8 mouse cellular contexts compared by ENCODE assay signal in genomic region chr19:5098363-5099143, GRCm38 (mm10). TPM values are rescaled to one million over a fixed set of nuclear protein-coding genes. Genes with fewer than 3 reads are reported as not detected.
A peak's percentile ranks its signal among the peaks of the same experiment; 100 is the strongest.
DNase-seq lines count a peak whose midpoint lies in the region; ATAC-seq and TF ChIP-seq lines count a peak whose summit lies in the region.

Gene Cnih2 (minus strand): TSS chr19:5098521.

- no peak for TF ChIP-seq CTCF in left cerebral cortex, adult 2 months (IDR thresholded peaks at IDR 0.05)

- peaks cover 58% of the 10 kb centered on the region for H3K4me1 ChIP-seq in forebrain, embryonic 13.5 days
- peaks cover 47% of the 10 kb centered on the region for H3K4me1 ChIP-seq in hindbrain, embryonic 16.5 days (ENCODE audit: control insufficient read depth, insufficient read depth, low read depth, low read length)
- peaks cover 39% of the 10 kb centered on the region for H3K4me1 ChIP-seq in limb, embryonic 11.5 days (ENCODE audit: control insufficient read depth, insufficient read depth, low read length)
- peaks cover 55% of the 10 kb centered on the region for H3K4me1 ChIP-seq in midbrain, embryonic 15.5 days

- DNase-seq in left cerebral cortex, adult 2 months (ENCODE audit: extremely low spot score in 1 of 2, low spot score in 2 of 2) = peak; percentile 79 to 81
- no peak for DNase-seq in left cerebral cortex, adult 11 months (ENCODE audit: low spot score)
- peak; percentile 82 for DNase-seq in adrenal gland, postnatal 10 days
- peak; percentile 81 for DNase-seq in limb, embryonic 11.5 days (ENCODE audit: low spot score)
- peak; percentile 78 for DNase-seq in thymus, postnatal 14 days

- H3K4me3 ChIP-seq in left cerebral cortex, adult 2 months = peak within 1 kb of the TSS; percentile 76
- H3K4me3 ChIP-seq in forebrain, embryonic 13.5 days = peak within 1 kb of the TSS; percentile 61
- peak within 1 kb of the TSS; percentile 73 for H3K4me3 ChIP-seq in hindbrain, embryonic 16.5 days (ENCODE audit: low read length)
- H3K4me3 ChIP-seq in limb, embryonic 11.5 days (ENCODE audit: low read depth, low read length) = peak within 1 kb of the TSS; percentile 69
- peak within 1 kb of the TSS; percentile 96 for H3K4me3 ChIP-seq in midbrain, embryonic 15.5 days

- H3K4me2 ChIP-seq in forebrain, embryonic 13.5 days = peak within 1 kb of the TSS; percentile 71
- H3K4me2 ChIP-seq in hindbrain, embryonic 16.5 days (ENCODE audit: low read length) = peak within 1 kb of the TSS; percentile 78
- peak within 1 kb of the TSS; percentile 98 for H3K4me2 ChIP-seq in limb, embryonic 11.5 days (ENCODE audit: low read depth, severe bottlenecking)
- H3K4me2 ChIP-seq in midbrain, embryonic 15.5 days = peak within 1 kb of the TSS; percentile 93

- peak; percentile 68 for ATAC-seq in forebrain, embryonic 13.5 days
- ATAC-seq in hindbrain, embryonic 16.5 days = peak; percentile 70
- no peak; the same call in 1 of the 2 replicates for ATAC-seq in limb, embryonic 11.5 days (ENCODE audit: insufficient number of reproducible peaks, low FRiP score, low TSS enrichment, low read depth)
- ATAC-seq in midbrain, embryonic 15.5 days (replicated peaks) = peak; percentile 63

- no peaks in the 10 kb centered on the region for H3K9me3 ChIP-seq in forebrain, embryonic 13.5 days (replicated peaks)
- H3K9me3 ChIP-seq in hindbrain, embryonic 16.5 days (ENCODE audit: control insufficient read depth, low read length) = no peaks in the 10 kb centered on the region
- no peaks in the 10 kb centered on the region for H3K9me3 ChIP-seq in limb, embryonic 11.5 days (ENCODE audit: control insufficient read depth, low read length)
- H3K9me3 ChIP-seq in midbrain, embryonic 15.5 days = no peaks in the 10 kb centered on the region

- H3K36me3 ChIP-seq in forebrain, embryonic 13.5 days (ENCODE audit: poor library complexity, severe bottlenecking) = peaks cover 49% of the 10 kb centered on the region
- peaks cover 16% of the 10 kb centered on the region for H3K36me3 ChIP-seq in hindbrain, embryonic 16.5 days (ENCODE audit: control insufficient read depth, insufficient read depth, low read length)
- H3K36me3 ChIP-seq in limb, embryonic 11.5 days (ENCODE audit: control insufficient read depth, insufficient read depth, low read length) = peaks cover 21% of the 10 kb centered on the region
- peaks cover 19% of the 10 kb centered on the region; the same call in 1 of the 2 replicates for H3K36me3 ChIP-seq in midbrain, embryonic 15.5 days (replicated peaks)

- peak within 1 kb of the TSS; percentile 83 for H3K9ac ChIP-seq in forebrain, embryonic 13.5 days
- peak within 1 kb of the TSS; percentile 92 for H3K9ac ChIP-seq in hindbrain, embryonic 16.5 days (ENCODE audit: low read depth, low read length)
- H3K9ac ChIP-seq in limb, embryonic 11.5 days (ENCODE audit: low read length) = peak within 1 kb of the TSS; percentile 88
- peak within 1 kb of the TSS; percentile 100 for H3K9ac ChIP-seq in midbrain, embryonic 15.5 days

- no peaks in the 10 kb centered on the region for H3K27me3 ChIP-seq in forebrain, embryonic 13.5 days
- no peaks in the 10 kb centered on the region for H3K27me3 ChIP-seq in hindbrain, embryonic 16.5 days (replicated peaks; ENCODE audit: control insufficient read depth, insufficient read depth, low read length)
- no peaks in the 10 kb centered on the region for H3K27me3 ChIP-seq in limb, embryonic 11.5 days (ENCODE audit: control insufficient read depth, insufficient read depth, low read length)
- no peaks in the 10 kb centered on the region for H3K27me3 ChIP-seq in midbrain, embryonic 15.5 days (replicated peaks)

- intact Hi-C loops in left cerebral cortex, adult 2 months (cut with DNase I) = no loop called here

- peak within 1 kb of the TSS; percentile 95 for H3K27ac ChIP-seq in left cerebral cortex, adult 2 months
- H3K27ac ChIP-seq in forebrain, embryonic 13.5 days = peak within 1 kb of the TSS; percentile 86
- H3K27ac ChIP-seq in hindbrain, embryonic 16.5 days (ENCODE audit: low read depth, low read length) = peak within 1 kb of the TSS; percentile 92
- H3K27ac ChIP-seq in limb, embryonic 11.5 days (replicated peaks; ENCODE audit: low read depth, low read length) = peak within 1 kb of the TSS; percentile 30; the same call in 1 of the 2 replicates
- H3K27ac ChIP-seq in midbrain, embryonic 15.5 days = peak within 1 kb of the TSS; percentile 99

- whole genome bisulfite sequencing in forebrain, embryonic 13.5 days = 4% methylated on average over 44 of the region's 48 CpGs
- WGBS in hindbrain, embryonic 16.5 days = 2% methylated on average over 17 of the region's 48 CpGs
- WGBS in limb, embryonic 11.5 days = 3% methylated on average over 46 of the region's 48 CpGs
- WGBS in midbrain, embryonic 15.5 days = 2% methylated on average over 42 of the region's 48 CpGs

RNA-seq across cellular contexts. Expression of gene Cnih2, which starts in this region (rescaled TPM):
- 100 to 1,000 TPM; 214 to 247 TPM for total RNA-seq in left cerebral cortex, adult 2 months (2021)
- 1 to 10 TPM; 5.0 to 5.1 TPM for total RNA-seq in adrenal gland, postnatal 10 days (2021)
- polyA plus RNA-seq in forebrain, embryonic 13.5 days (2015; fragmentation: Nextera tagmentation; extraction: Ambion mirVana) = 208 and 212 TPM in 2 replicates
- 361 and 364 TPM in 2 replicates for polyA plus RNA-seq in hindbrain, embryonic 16.5 days (2015; fragmentation: Nextera tagmentation; extraction: Ambion mirVana)
- 33.8 and 36.3 TPM in 2 replicates for polyA plus RNA-seq in limb, embryonic 11.5 days (2014; fragmentation: Nextera tagmentation; extraction: Ambion mirVana)
- 480 and 492 TPM in 2 replicates for polyA plus RNA-seq in midbrain, embryonic 15.5 days (2015; fragmentation: Nextera tagmentation; extraction: Ambion mirVana)

Comparison
In these comparisons a context has a peak if more than half of its experiments do, and no peak if none do; other contexts are left out.
1. RNA of gene Cnih2 (total RNA-seq): 214 to 247 TPM in left cerebral cortex, adult 2 months; 5.0 to 5.1 TPM in adrenal gland, postnatal 10 days; every median in the first group is over 10 times any median in the second.
2. H3K27ac ChIP-seq: peak in every context shown above with its lines; median percentile 99 in midbrain, embryonic 15.5 days; 95 in left cerebral cortex, adult 2 months; 92 in hindbrain, embryonic 16.5 days; 86 in forebrain, embryonic 13.5 days; 30 in limb, embryonic 11.5 days.
3. Peak in every context shown above with its lines, with median percentiles within 50 percentile points of each other: H3K4me3 ChIP-seq, H3K4me2 ChIP-seq and H3K9ac ChIP-seq.